Mouse (Mus musculus) limb, embryonic 10.5 days (tissue): ENCODE measurements at regions not wholly inside any gene's neighbourhood (a gene's known extent, or its start where the extent isn't known, plus 50 kb on each side); places are given as distances from the start of the nearest gene placed in this dataset.
A peak's percentile ranks its signal among the peaks of the same experiment; 100 is the strongest.

Experiments used
- DNase-seq: peaks from one replicate; pipeline ENCODE4 v3.0.0-alpha.2; 2017; ENCODE audit warnings: low spot score
- H3K27ac ChIP-seq: fragments of 300-500 bp; sonication (generic); 2 replicates; pipeline ENCODE4 v1.5.1; 2016; ENCODE audit warnings: mild to moderate bottlenecking
- H3K27me3 ChIP-seq: fragments of 300-500 bp; sonication (generic); 2 replicates; pipeline ENCODE4 v1.6.1; 2016; ENCODE audit warnings: low read depth, mild to moderate bottlenecking; ENCODE audit not compliant: poor library complexity, severe bottlenecking
- H3K36me3 ChIP-seq: fragments of 300-500 bp; sonication (generic); 2 replicates; pipeline ENCODE4 v1.6.1; 2016; ENCODE audit warnings: mild to moderate bottlenecking, moderate library complexity
- H3K4me1 ChIP-seq: fragments of 300-500 bp; sonication (generic); 2 replicates; pipeline ENCODE4 v1.6.1; 2016
- H3K4me3 ChIP-seq: fragments of 300-500 bp; sonication (generic); 2 replicates; pipeline ENCODE4 v1.5.1; 2016; ENCODE audit warnings: mild to moderate bottlenecking, moderate library complexity
- H3K9me3 ChIP-seq: fragments of 300-500 bp; sonication (generic); replicated peaks from 2 replicates; pipeline ENCODE4 v1.6.1; 2016; ENCODE audit warnings: mild to moderate bottlenecking
- WGBS: fragments of 180-500 bp; shearing (Covaris S2); methylation state at CpG from one replicate; pipeline ENCODE4 v1.1.7; 2016; 5-methylcytosine and 5-hydroxymethylcytosine counted together

DNA sequence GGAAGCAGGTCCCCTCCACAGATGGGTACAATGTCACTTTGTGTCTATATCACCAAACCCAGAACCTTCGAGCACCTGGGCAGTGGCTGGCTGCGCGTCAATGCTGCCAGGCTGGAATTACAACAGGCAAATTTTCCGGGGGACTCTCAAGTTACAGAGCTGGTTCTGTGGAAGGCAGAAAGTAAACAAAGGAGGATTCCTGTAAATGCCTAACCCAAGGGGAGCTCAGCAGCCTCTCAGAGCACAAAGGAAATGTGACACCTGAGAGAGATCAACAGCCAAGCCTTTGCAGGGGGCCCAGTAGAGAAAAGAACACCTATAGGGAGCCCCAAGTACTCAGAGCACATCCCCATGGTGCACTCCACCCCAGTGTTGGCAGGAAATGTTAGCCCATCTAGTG, 70.7 kb downstream of the Setd4 start:
- Histone ChIP-seq H3K4me1 (peaks cover 9% of the 10 kb centered on the region), H3K36me3 (no peaks in the 10 kb centered on the region), H3K4me3 (no peak overlapping the region), H3K27me3 (no peaks in the 10 kb centered on the region), H3K27ac (0 out of 2 replicates have a peak overlapping the region, but pooled peaks have one; percentile 26), H3K9me3 (no peaks in the 10 kb centered on the region)
- DNase-seq = no peak
- 8% methylated on average over 4 of the region's 4 CpGs for WGBS

- Histone ChIP-seq H3K9me3 (no peaks in the 10 kb centered on the region), H3K27me3 (no peaks in the 10 kb centered on the region), H3K27ac (no peak overlapping the region), H3K36me3 (no peaks in the 10 kb centered on the region), H3K4me3 (no peak overlapping the region), H3K4me1 (peaks cover 9% of the 10 kb centered on the region)
- no peak for DNase-seq
- WGBS = 85% methylated on average over 8 of the region's 8 CpGs
Measured at GRCm38 (mm10) chr16:93531937-93532336, 71.9 kb downstream of the Setd4 start.

- Histone ChIP-seq H3K27ac (no peak overlapping the region), H3K36me3 (no peaks in the 10 kb centered on the region), H3K4me3 (no peak overlapping the region), H3K9me3 (no peaks in the 10 kb centered on the region), H3K4me1 (no peaks in the 10 kb centered on the region), H3K27me3 (no peaks in the 10 kb centered on the region)
- 76% methylated on average over 2 of the region's 2 CpGs for WGBS
- DNase-seq = no peak
Measured at GRCm38 (mm10) chr16:93522485-93522884, 81.4 kb downstream of the Setd4 start.

DNA sequence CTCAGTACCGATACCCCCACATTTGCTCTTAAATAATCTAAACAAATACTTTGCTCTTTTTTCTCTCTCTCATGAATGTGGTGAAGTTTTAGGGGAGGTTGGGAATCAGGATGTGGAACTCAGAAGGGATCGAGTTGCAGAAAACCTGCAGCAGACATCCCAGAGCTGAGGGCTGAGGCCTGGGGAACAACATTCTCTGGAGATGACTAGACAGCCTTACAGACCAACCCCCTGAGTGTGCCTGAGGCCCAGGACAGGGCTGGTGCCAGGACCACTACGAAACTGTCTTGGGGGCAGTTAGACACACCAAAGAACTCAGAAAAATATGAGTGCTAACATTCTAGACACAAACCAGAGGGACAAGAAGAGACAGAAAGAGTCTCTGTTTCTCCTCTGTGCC, 83.4 kb downstream of the Setd4 start:
- no peak overlapping the region for H3K27ac ChIP-seq
- WGBS = 75% methylated on average over 3 of the region's 3 CpGs

GRCm38 (mm10) chr16:93518620-93519019, 85.2 kb downstream of the Setd4 start:
- no peaks in the 10 kb centered on the region for H3K27me3 ChIP-seq
- H3K9me3 ChIP-seq = no peaks in the 10 kb centered on the region
- DNase-seq = no peak
- no peaks in the 10 kb centered on the region for H3K4me1 ChIP-seq
- 96% methylated on average over 1 of the region's 1 CpGs for WGBS
- H3K27ac ChIP-seq = no peak overlapping the region
- no peaks in the 10 kb centered on the region for H3K36me3 ChIP-seq
- no peak overlapping the region for H3K4me3 ChIP-seq

More for the DNA sequence above, 83.4 kb downstream of the Setd4 start:
- no peak overlapping the region for H3K4me3 ChIP-seq
- no peak for DNase-seq
- no peaks in the 10 kb centered on the region for H3K4me1 ChIP-seq
- H3K9me3 ChIP-seq = no peaks in the 10 kb centered on the region
- H3K36me3 ChIP-seq = no peaks in the 10 kb centered on the region
- no peaks in the 10 kb centered on the region for H3K27me3 ChIP-seq

GRCm38 (mm10) chr16:93516793-93517192, 87.1 kb downstream of the Setd4 start:
- 65% methylated on average over 5 of the region's 5 CpGs for WGBS
- H3K36me3 ChIP-seq = no peaks in the 10 kb centered on the region
- no peak overlapping the region for H3K4me3 ChIP-seq
- no peak overlapping the region for H3K27ac ChIP-seq
- no peak for DNase-seq
- no peaks in the 10 kb centered on the region for H3K4me1 ChIP-seq
- H3K27me3 ChIP-seq = no peaks in the 10 kb centered on the region
- no peaks in the 10 kb centered on the region for H3K9me3 ChIP-seq

- H3K36me3 ChIP-seq = no peaks in the 10 kb centered on the region
- H3K4me1 ChIP-seq = no peaks in the 10 kb centered on the region
- H3K27ac ChIP-seq = no peak overlapping the region
- no peak overlapping the region for H3K4me3 ChIP-seq
- 82% methylated on average over 5 of the region's 5 CpGs for WGBS
- no peak for DNase-seq
- no peaks in the 10 kb centered on the region for H3K9me3 ChIP-seq
- H3K27me3 ChIP-seq = no peaks in the 10 kb centered on the region
Measured at GRCm38 (mm10) chr16:93515456-93515941, 88.4 kb downstream of the Setd4 start.

GRCm38 (mm10) chr16:93513616-93514041, 90.2 kb downstream of the Setd4 start:
- Histone ChIP-seq H3K27me3 (no peaks in the 10 kb centered on the region), H3K9me3 (no peaks in the 10 kb centered on the region), H3K27ac (no peak overlapping the region), H3K4me1 (no peaks in the 10 kb centered on the region), H3K4me3 (no peak overlapping the region), H3K36me3 (no peaks in the 10 kb centered on the region)
- 93% methylated on average over 5 of the region's 5 CpGs for WGBS
- no peak for DNase-seq

GRCm38 (mm10) chr16:93511988-93512387, 91.9 kb downstream of the Setd4 start:
- Histone ChIP-seq H3K4me3 (no peak overlapping the region), H3K36me3 (no peaks in the 10 kb centered on the region), H3K27ac (no peak overlapping the region), H3K9me3 (no peaks in the 10 kb centered on the region), H3K27me3 (no peaks in the 10 kb centered on the region), H3K4me1 (no peaks in the 10 kb centered on the region)
- DNase-seq = no peak
- 79% methylated on average over 4 of the region's 4 CpGs for WGBS

DNA sequence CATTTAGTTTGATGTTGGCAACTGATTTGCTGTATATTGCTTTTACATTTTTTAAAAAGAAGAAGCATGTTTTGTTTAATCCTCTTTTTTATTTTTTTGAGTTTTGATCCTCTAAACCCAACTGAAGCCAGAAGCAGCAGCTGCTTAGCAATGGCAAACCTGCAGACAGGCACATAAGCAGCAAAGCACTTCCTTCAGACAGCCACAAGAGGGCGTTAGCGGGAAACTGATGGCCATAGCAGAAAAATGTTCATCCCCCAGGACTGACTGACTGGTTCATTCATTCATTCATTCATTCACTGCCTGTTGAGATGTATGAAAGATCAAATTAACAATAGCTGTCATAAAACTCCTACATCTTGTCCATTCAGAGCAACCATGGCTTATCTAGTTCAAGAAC, 92.3 kb downstream of the Setd4 start:
- Histone ChIP-seq H3K27me3 (no peaks in the 10 kb centered on the region), H3K27ac (no peak overlapping the region), H3K4me1 (no peaks in the 10 kb centered on the region), H3K4me3 (no peak overlapping the region), H3K9me3 (no peaks in the 10 kb centered on the region), H3K36me3 (no peaks in the 10 kb centered on the region)
- WGBS = 3% methylated on average over 2 of the region's 2 CpGs
- DNase-seq = no peak

GRCm38 (mm10) chr16:93498800-93499199, 105.1 kb downstream of the Setd4 start:
- Histone ChIP-seq H3K36me3 (no peaks in the 10 kb centered on the region), H3K4me1 (no peaks in the 10 kb centered on the region), H3K4me3 (no peak overlapping the region), H3K9me3 (no peaks in the 10 kb centered on the region), H3K27ac (no peak overlapping the region), H3K27me3 (no peaks in the 10 kb centered on the region)
- no peak for DNase-seq
- 88% methylated on average over 2 of the region's 2 CpGs for WGBS

- Histone ChIP-seq H3K36me3 (no peaks in the 10 kb centered on the region), H3K27ac (no peak overlapping the region), H3K4me3 (no peak overlapping the region), H3K4me1 (no peaks in the 10 kb centered on the region), H3K9me3 (no peaks in the 10 kb centered on the region), H3K27me3 (no peaks in the 10 kb centered on the region)
- DNase-seq = no peak
- WGBS = 88% methylated on average over 6 of the region's 6 CpGs
Measured at GRCm38 (mm10) chr16:93493337-93494002, 110.4 kb downstream of the Setd4 start.

DNA sequence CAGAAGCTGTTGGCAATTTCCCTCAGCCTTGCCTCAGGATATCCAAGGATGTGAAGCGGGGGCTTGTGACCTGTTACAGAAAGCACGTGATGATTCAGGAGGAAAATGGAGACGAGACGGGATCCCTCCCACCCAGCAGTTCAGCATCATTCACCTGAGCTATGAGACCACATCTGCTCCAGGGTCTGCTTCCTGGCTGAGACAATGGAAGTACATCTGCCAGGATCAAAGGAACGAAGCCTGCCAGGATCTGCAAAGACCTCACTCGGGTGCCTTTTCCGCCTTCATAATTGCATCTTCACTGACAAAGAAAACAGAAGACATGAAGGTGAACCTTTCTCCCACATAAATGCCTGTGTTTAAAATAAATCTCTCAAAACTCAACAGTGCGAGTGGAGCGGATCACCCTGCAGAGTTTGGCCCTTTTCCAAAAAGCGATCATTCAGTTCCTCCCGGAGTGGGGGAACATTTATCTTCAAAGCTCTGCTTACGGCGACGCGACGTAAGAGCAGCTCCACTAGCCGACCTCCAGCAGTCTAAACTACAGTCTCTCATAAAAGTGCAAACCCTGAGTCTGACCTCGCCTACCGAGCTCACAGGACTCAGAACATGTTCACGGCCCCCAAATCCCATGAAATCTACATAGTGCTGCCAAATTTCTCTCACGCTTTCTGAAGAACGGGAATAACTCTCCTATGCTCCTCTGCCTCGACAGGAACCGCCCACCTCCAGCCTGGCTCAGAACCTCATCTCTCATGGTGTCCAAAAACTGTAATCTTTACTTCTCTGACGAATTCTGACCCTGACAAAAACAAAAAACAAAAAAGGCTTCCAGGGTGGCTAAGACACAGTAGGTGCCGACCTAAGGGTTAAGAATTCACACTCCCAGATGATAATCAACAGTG, 117.0 kb downstream of the Setd4 start:
- no peaks in the 10 kb centered on the region for H3K27me3 ChIP-seq
- DNase-seq = no peak
- H3K4me3 ChIP-seq = no peak overlapping the region
- H3K36me3 ChIP-seq = no peaks in the 10 kb centered on the region
- no peak overlapping the region for H3K27ac ChIP-seq
- no peaks in the 10 kb centered on the region for H3K4me1 ChIP-seq
- WGBS = 77% methylated on average over 26 of the region's 26 CpGs
- no peaks in the 10 kb centered on the region for H3K9me3 ChIP-seq
